Mouse (Mus musculus) MEL (cell line): ENCODE measurements around the gene Zfp644.
A peak's percentile ranks its signal among the peaks of the same experiment; 100 is the strongest.

ENCODE experiments used
- BHLHE40 ChIP-seq: IDR thresholded peaks from 2 replicates; pipeline ENCODE4 v1.6.1; 2012; ENCODE audit warnings: low read depth, mild to moderate bottlenecking, inconsistent platforms, low read length, improper control_type of control experiment, borderline replicate concordance
- CTCF ChIP-seq, 3 experiments: IDR thresholded peaks in 2 of 3; conservative IDR thresholded peaks in 1 of 3; 2 replicates each; pipeline ENCODE4 v1.5.1; 2011 to 2012; ENCODE audit warnings: low read length in 3 of 3, low read depth in 2 of 3, mild to moderate bottlenecking in 2 of 3, improper control_type of control experiment in 1 of 3, inconsistent platforms in 1 of 3, mixed read lengths in 1 of 3, moderate library complexity in 1 of 3; ENCODE audit not compliant: control insufficient read depth in 1 of 3, insufficient read depth in 1 of 3, poor library complexity in 1 of 3, severe bottlenecking in 1 of 3
- E2F4 ChIP-seq: IDR thresholded peaks from 2 replicates; pipeline ENCODE4 v1.6.1; 2011; ENCODE audit warnings: low read depth, low read length, improper control_type of control experiment, borderline replicate concordance
- EP300 ChIP-seq, 2 experiments: IDR thresholded peaks; 2 replicates each; pipeline ENCODE4 v1.6.1; 2011; ENCODE audit warnings: improper control_type of control experiment in 2 of 2, low read length in 2 of 2, low read depth in 1 of 2, mild to moderate bottlenecking in 1 of 2
- GATA1 ChIP-seq: IDR thresholded peaks from 2 replicates; pipeline ENCODE4 v1.6.1; 2011; ENCODE audit warnings: low read depth, low read length, improper control_type of control experiment
- JUND ChIP-seq: IDR thresholded peaks from 2 replicates; pipeline ENCODE4 v1.6.1; 2011; ENCODE audit warnings: low read depth, mild to moderate bottlenecking, improper control_type of control experiment, low read length
- MEF2A ChIP-seq: IDR thresholded peaks from 2 replicates; pipeline ENCODE4 v1.6.1; 2014; ENCODE audit warnings: low read depth, mild to moderate bottlenecking, inconsistent platforms, low read length, improper control_type of control experiment; ENCODE audit not compliant: poor library complexity, insufficient replicate concordance, severe bottlenecking; ENCODE audit errors: extremely low read depth
- NELFE ChIP-seq: IDR thresholded peaks from 2 replicates; pipeline ENCODE4 v1.6.1; 2011; ENCODE audit warnings: low read depth, low read length, improper control_type of control experiment
- NRF1 ChIP-seq: IDR thresholded peaks from 2 replicates; pipeline ENCODE4 v1.6.1; 2014; ENCODE audit warnings: low read depth, mild to moderate bottlenecking, inconsistent platforms, low read length, improper control_type of control experiment, moderate library complexity; ENCODE audit not compliant: poor library complexity, insufficient read depth, severe bottlenecking
- POLR2A ChIP-seq, 2 experiments: IDR thresholded peaks; 2 replicates each; pipeline ENCODE4 v1.6.1; 2011 to 2012; ENCODE audit warnings: low read length in 2 of 2, mild to moderate bottlenecking in 2 of 2, control low read depth in 1 of 2, improper control_type of control experiment in 1 of 2, low read depth in 1 of 2, moderate library complexity in 1 of 2; ENCODE audit not compliant: control insufficient read depth in 1 of 2, insufficient read depth in 1 of 2, poor library complexity in 1 of 2
- POLR2AphosphoS5 ChIP-seq: IDR thresholded peaks from 2 replicates; pipeline ENCODE4 v1.6.1; 2012; ENCODE audit warnings: low read depth, borderline replicate concordance, mild to moderate bottlenecking, inconsistent platforms, low read length, moderate library complexity, mixed read lengths
- RCOR1 ChIP-seq: IDR thresholded peaks from 2 replicates; pipeline ENCODE4 v1.6.1; 2012; ENCODE audit warnings: low read depth, mild to moderate bottlenecking, inconsistent platforms, low read length, improper control_type of control experiment
- ZC3H11A ChIP-seq: IDR thresholded peaks from 2 replicates; pipeline ENCODE4 v1.6.1; 2012; ENCODE audit warnings: low read depth, mild to moderate bottlenecking, inconsistent platforms, low read length, improper control_type of control experiment

GRCm38 (mm10) chr5:106594388-106594787 is 102.7 kb downstream of the Zfp644 start:
- TF ChIP-seq CTCF (IDR thresholded peaks at IDR 0.05 in 2 of 3, conservative IDR thresholded peaks at IDR 0.05 in 1 of 3; ENCODE audit: control insufficient read depth in 1 of 3, insufficient read depth in 1 of 3, low read depth in 2 of 3, low read length in 3 of 3, poor library complexity in 1 of 3, severe bottlenecking in 1 of 3) = peak in 1 of 3 experiments; percentile 42; a peak in 2 of 6 replicates
- TF ChIP-seq POLR2A (IDR thresholded peaks at IDR 0.05; ENCODE audit: control insufficient read depth in 1 of 2, insufficient read depth in 1 of 2, low read depth in 1 of 2, low read length in 2 of 2, poor library complexity in 1 of 2) = no peak
- no peak for TF ChIP-seq GATA1
- TF ChIP-seq MEF2A = no peak
- TF ChIP-seq E2F4 = no peak
- TF ChIP-seq POLR2AphosphoS5 = no peak
- no peak for TF ChIP-seq NELFE
- no peak for TF ChIP-seq BHLHE40
- TF ChIP-seq NRF1 = no peak
- no peak for TF ChIP-seq JUND
- TF ChIP-seq ZC3H11A = no peak
- TF ChIP-seq RCOR1 = no peak
- no peak for TF ChIP-seq EP300 (IDR thresholded peaks at IDR 0.05; ENCODE audit: low read depth in 1 of 2, low read length in 2 of 2)
